In genomic region chr13:47043833-47044616, GRCm38 (mm10) we compare ENCODE assay signal across 8 mouse cellular contexts. TPM values are rescaled to one million over a fixed set of nuclear protein-coding genes. Genes with fewer than 3 reads are reported as not detected.
A peak's percentile ranks its signal among the peaks of the same experiment; 100 is the strongest.
DNase-seq lines count a peak whose midpoint lies in the region; ATAC-seq and TF ChIP-seq lines count a peak whose summit lies in the region.

No protein-coding gene starts in this region.

- peak; percentile 20 for DNase-seq in adrenal gland, adult 8-10 months
- no peak for DNase-seq in adrenal gland, adult 2 months
- DNase-seq in embryo, embryonic 10.5 days (ENCODE audit: low spot score): peak; percentile 3
- DNase-seq in midbrain, embryonic 14.5 days: peak; percentile 43
- DNase-seq in testis, postnatal 14 days (ENCODE audit: low spot score): peak; percentile 24

- H3K4me3 ChIP-seq in E14TG2a.4 (replicated peaks; ENCODE audit: low read length): peak overlapping the region; percentile 97
- H3K4me3 ChIP-seq in heart, embryonic 12.5 days: peak overlapping the region; percentile 85
- H3K4me3 ChIP-seq in limb, embryonic 12.5 days (replicated peaks): peak overlapping the region; percentile 83
- H3K4me3 ChIP-seq in midbrain, embryonic 14.5 days (replicated peaks; ENCODE audit: low read depth, low read length): peak overlapping the region; percentile 83

- peaks cover 12% of the 10 kb centered on the region for H3K27me3 ChIP-seq in E14TG2a.4 (ENCODE audit: insufficient read depth, low read length)
- H3K27me3 ChIP-seq in heart, embryonic 12.5 days (replicated peaks): no peaks in the 10 kb centered on the region
- H3K27me3 ChIP-seq in limb, embryonic 12.5 days: no peaks in the 10 kb centered on the region; the same call in 1 of the 2 replicates
- H3K27me3 ChIP-seq in midbrain, embryonic 14.5 days (ENCODE audit: control insufficient read depth, insufficient read depth, low read length): no peaks in the 10 kb centered on the region

- 2% methylated on average over 45 of the region's 45 CpGs for WGBS in heart, embryonic 12.5 days
- 2% methylated on average over 45 of the region's 45 CpGs for WGBS in limb, embryonic 12.5 days
- under 1% methylated on average over 45 of the region's 45 CpGs for WGBS in midbrain, embryonic 14.5 days

- no peak overlapping the region for H3K27ac ChIP-seq in heart, embryonic 12.5 days (ENCODE audit: poor library complexity, severe bottlenecking)
- H3K27ac ChIP-seq in limb, embryonic 12.5 days: peak overlapping the region; percentile 75; the same call in 1 of the 2 replicates
- peak overlapping the region; percentile 77 for H3K27ac ChIP-seq in midbrain, embryonic 14.5 days (replicated peaks; ENCODE audit: low read depth, low read length)

- H3K36me3 ChIP-seq in E14TG2a.4 (ENCODE audit: insufficient read depth, low read length): no peaks in the 10 kb centered on the region
- H3K36me3 ChIP-seq in heart, embryonic 12.5 days: peaks cover 6% of the 10 kb centered on the region; the same call in 1 of the 2 replicates
- H3K36me3 ChIP-seq in limb, embryonic 12.5 days: peaks cover 7% of the 10 kb centered on the region
- peaks cover 6% of the 10 kb centered on the region for H3K36me3 ChIP-seq in midbrain, embryonic 14.5 days (ENCODE audit: control insufficient read depth, insufficient read depth, low read length)

- peak overlapping the region; percentile 80 for H3K9ac ChIP-seq in heart, embryonic 12.5 days
- peak overlapping the region; percentile 80 for H3K9ac ChIP-seq in limb, embryonic 12.5 days (replicated peaks)
- H3K9ac ChIP-seq in midbrain, embryonic 14.5 days (replicated peaks; ENCODE audit: low read length): peak overlapping the region; percentile 75

- no peak for TF ChIP-seq CTCF in E14TG2a.4 (conservative IDR thresholded peaks at IDR 0.05; ENCODE audit: low read length)

- peak; percentile 13 for ATAC-seq in heart, embryonic 12.5 days (ENCODE audit: insufficient number of reproducible peaks, low FRiP score)
- no peak for ATAC-seq in limb, embryonic 12.5 days (ENCODE audit: insufficient number of reproducible peaks, insufficient read depth, low FRiP score, low TSS enrichment, low read depth)
- peak; percentile 3; the same call in 1 of the 2 replicates for ATAC-seq in midbrain, embryonic 14.5 days (ENCODE audit: low FRiP score, low TSS enrichment)

- peaks cover 37% of the 10 kb centered on the region for H3K4me1 ChIP-seq in E14TG2a.4 (replicated peaks; ENCODE audit: low read depth, low read length)
- peaks cover 10% of the 10 kb centered on the region for H3K4me1 ChIP-seq in heart, embryonic 12.5 days (replicated peaks)
- peaks cover 8% of the 10 kb centered on the region for H3K4me1 ChIP-seq in limb, embryonic 12.5 days (replicated peaks)
- peaks cover 10% of the 10 kb centered on the region for H3K4me1 ChIP-seq in midbrain, embryonic 14.5 days (ENCODE audit: control insufficient read depth, insufficient read depth, low read length)

- peak overlapping the region; percentile 99 for H3K4me2 ChIP-seq in heart, embryonic 12.5 days
- H3K4me2 ChIP-seq in limb, embryonic 12.5 days: peak overlapping the region; percentile 99
- H3K4me2 ChIP-seq in midbrain, embryonic 14.5 days (ENCODE audit: low read length): peak overlapping the region; percentile 72

- H3K9me3 ChIP-seq in E14TG2a.4 (ENCODE audit: low read length): no peaks in the 10 kb centered on the region
- H3K9me3 ChIP-seq in heart, embryonic 12.5 days (replicated peaks): no peaks in the 10 kb centered on the region
- no peaks in the 10 kb centered on the region for H3K9me3 ChIP-seq in limb, embryonic 12.5 days
- H3K9me3 ChIP-seq in midbrain, embryonic 14.5 days (ENCODE audit: control insufficient read depth, low read length): no peaks in the 10 kb centered on the region

RNA-seq across cellular contexts. Expression of gene Tpmt, which starts 0.5 kb away (rescaled TPM):
- total RNA-seq in adrenal gland, adult 8-10 months (2022): 10 to 100 TPM in 1 of 4 experiments, 1 to 10 TPM in 3; 4.1 to 10.7 (median 7.1) TPM
- 1 to 10 TPM; 5.2 to 8.6 TPM for total RNA-seq in adrenal gland, adult 2 months (2021)
- 1.2 and 1.4 TPM in 2 replicates for polyA plus RNA-seq in adrenal gland, adult 2 months (2012; rRNA removed)
- 13.4 and 13.5 TPM in 2 replicates for polyA plus RNA-seq in heart, embryonic 12.5 days (2016; fragmentation: Nextera tagmentation; extraction: Ambion mirVana)
- polyA plus RNA-seq in limb, embryonic 12.5 days (2016; fragmentation: Nextera tagmentation; extraction: Ambion mirVana): 24.3 and 26.2 TPM in 2 replicates
- polyA plus RNA-seq in midbrain, embryonic 14.5 days (2014; fragmentation: Nextera tagmentation; extraction: Ambion mirVana): 23.3 and 23.4 TPM in 2 replicates

RNA-seq across cellular contexts. Expression of gene Kdm1b, which starts 0.7 kb away (rescaled TPM):
- total RNA-seq in adrenal gland, adult 8-10 months (2022): 10 to 100 TPM in 3 of 4 experiments, 1 to 10 TPM in 1; 9.7 to 12.6 (median 11.7) TPM
- 10 to 100 TPM in 1 of 2 experiments, 1 to 10 TPM in 1; 9.0 to 12.0 TPM for total RNA-seq in adrenal gland, adult 2 months (2021)
- 4.8 and 5.0 TPM in 2 replicates for polyA plus RNA-seq in adrenal gland, adult 2 months (2012; rRNA removed)
- polyA plus RNA-seq in heart, embryonic 12.5 days (2016; fragmentation: Nextera tagmentation; extraction: Ambion mirVana): 9.0 and 9.3 TPM in 2 replicates
- 12.9 and 14.7 TPM in 2 replicates for polyA plus RNA-seq in limb, embryonic 12.5 days (2016; fragmentation: Nextera tagmentation; extraction: Ambion mirVana)
- polyA plus RNA-seq in midbrain, embryonic 14.5 days (2014; fragmentation: Nextera tagmentation; extraction: Ambion mirVana): 20.0 and 21.5 TPM in 2 replicates

RNA-seq across cellular contexts. Expression of gene Nhlrc1, which starts 29.4 kb away (rescaled TPM):
- 1 to 10 TPM; 6.2 to 9.8 (median 8.7) TPM for total RNA-seq in adrenal gland, adult 8-10 months (2022)
- 1 to 10 TPM; 3.1 to 7.5 TPM for total RNA-seq in adrenal gland, adult 2 months (2021)
- polyA plus RNA-seq in adrenal gland, adult 2 months (2012; rRNA removed): 10.5 and 13.3 TPM in 2 replicates
- polyA plus RNA-seq in heart, embryonic 12.5 days (2016; fragmentation: Nextera tagmentation; extraction: Ambion mirVana): 4.0 and 4.2 TPM in 2 replicates
- polyA plus RNA-seq in limb, embryonic 12.5 days (2016; fragmentation: Nextera tagmentation; extraction: Ambion mirVana): 4.1 and 4.3 TPM in 2 replicates
- 16.3 and 16.7 TPM in 2 replicates for polyA plus RNA-seq in midbrain, embryonic 14.5 days (2014; fragmentation: Nextera tagmentation; extraction: Ambion mirVana)
